Mouse (Mus musculus): ENCODE data around the gene Ptpn12. TPM values are rescaled to one million over a fixed set of nuclear protein-coding genes. Genes with fewer than 3 reads are reported as not detected.

Ptpn12 gene
- total RNA-seq, 1 experiment, result 21.3 TPM

- in situ Hi-C loops (cut with MboI; ENCODE audit: low sequenced_read_pairs in 2 of 2, unreplicated experiment in 2 of 2), result no loop called here
- DNase-seq (ENCODE audit: low read depth, low spot score), result no peak
Observed at GRCm38 (mm10) chr5:21034388-21034966, 21.2 kb downstream of the Ptpn12 start.

GRCm38 (mm10) chr5:21033382-21034056 lies 22.2 kb downstream of the Ptpn12 start:
- no peak overlapping the region for H3K4me3 ChIP-seq (ENCODE audit: insufficient read depth in 1 of 2, low read depth in 1 of 2, low read length in 2 of 2, poor library complexity in 1 of 2, severe bottlenecking in 1 of 2)
- H3K4me1 ChIP-seq (ENCODE audit: control insufficient read depth in 2 of 2, insufficient read depth in 2 of 2, low read length in 2 of 2, poor library complexity in 1 of 2), result no peaks in the 10 kb centered on the region; a peak in 2 of 4 replicates
- no peaks in the 10 kb centered on the region for H3K36me3 ChIP-seq (ENCODE audit: control insufficient read depth, insufficient read depth, low read length, poor library complexity, severe bottlenecking)
- in situ Hi-C loops (cut with MboI; ENCODE audit: low sequenced_read_pairs in 2 of 2, unreplicated experiment in 2 of 2), result no loop called here
- no peaks in the 10 kb centered on the region for H3K9me3 ChIP-seq (ENCODE audit: control insufficient read depth, insufficient read depth, low read depth, low read length)
- DNase-seq (ENCODE audit: low read depth, low spot score), result no peak
- H3K27ac ChIP-seq (ENCODE audit: insufficient read depth, low read depth, low read length, poor library complexity, severe bottlenecking), result no peak overlapping the region
- TF ChIP-seq CHD2 (IDR thresholded peaks at IDR 0.05; ENCODE audit: low read depth, low read length) (no peak), MAFK (IDR thresholded peaks at IDR 0.05; ENCODE audit: insufficient read depth, low read depth, low read length) (no peak), HCFC1 (IDR thresholded peaks at IDR 0.05; ENCODE audit: borderline replicate concordance, insufficient read depth, low read length) (no peak), ZC3H11A (IDR thresholded peaks at IDR 0.05; ENCODE audit: borderline replicate concordance, low read depth, low read length) (no peak), ZNF384 (IDR thresholded peaks at IDR 0.05; ENCODE audit: low read depth, low read length) (no peak)
- no peak overlapping the region for H3K9ac ChIP-seq (ENCODE audit: insufficient read depth, low read depth, low read length, poor library complexity, severe bottlenecking)

More at GRCm38 (mm10) chr5:21034388-21034966, 21.2 kb downstream of the Ptpn12 start:
- H3K27ac ChIP-seq (ENCODE audit: insufficient read depth, low read depth, low read length, poor library complexity, severe bottlenecking), result no peak overlapping the region
- no peak overlapping the region for H3K9ac ChIP-seq (ENCODE audit: insufficient read depth, low read depth, low read length, poor library complexity, severe bottlenecking)
- H3K36me3 ChIP-seq (ENCODE audit: control insufficient read depth, insufficient read depth, low read length, poor library complexity, severe bottlenecking), result no peaks in the 10 kb centered on the region
- TF ChIP-seq ZC3H11A (IDR thresholded peaks at IDR 0.05; ENCODE audit: borderline replicate concordance, low read depth, low read length) (no peak), ZNF384 (IDR thresholded peaks at IDR 0.05; ENCODE audit: low read depth, low read length) (no peak), CHD2 (IDR thresholded peaks at IDR 0.05; ENCODE audit: low read depth, low read length) (no peak), MAFK (IDR thresholded peaks at IDR 0.05; ENCODE audit: insufficient read depth, low read depth, low read length) (no peak), HCFC1 (IDR thresholded peaks at IDR 0.05; ENCODE audit: borderline replicate concordance, insufficient read depth, low read length) (no peak)
- no peaks in the 10 kb centered on the region for H3K9me3 ChIP-seq (ENCODE audit: control insufficient read depth, insufficient read depth, low read depth, low read length)
- no peaks in the 10 kb centered on the region; a peak in 2 of 4 replicates for H3K4me1 ChIP-seq (ENCODE audit: control insufficient read depth in 2 of 2, insufficient read depth in 2 of 2, low read length in 2 of 2, poor library complexity in 1 of 2)
- no peak overlapping the region for H3K4me3 ChIP-seq (ENCODE audit: insufficient read depth in 1 of 2, low read depth in 1 of 2, low read length in 2 of 2, poor library complexity in 1 of 2, severe bottlenecking in 1 of 2)

GRCm38 (mm10) chr5:21032626-21033025 lies 23.1 kb downstream of the Ptpn12 start:
- Histone ChIP-seq H3K36me3 (ENCODE audit: control insufficient read depth, insufficient read depth, low read length, poor library complexity, severe bottlenecking) (no peaks in the 10 kb centered on the region), H3K4me3 (ENCODE audit: insufficient read depth in 1 of 2, low read depth in 1 of 2, low read length in 2 of 2, poor library complexity in 1 of 2, severe bottlenecking in 1 of 2) (no peak overlapping the region), H3K4me1 (ENCODE audit: control insufficient read depth in 2 of 2, insufficient read depth in 2 of 2, low read length in 2 of 2, poor library complexity in 1 of 2) (no peaks in the 10 kb centered on the region; a peak in 1 of 4 replicates), H3K27ac (ENCODE audit: insufficient read depth, low read depth, low read length, poor library complexity, severe bottlenecking) (no peak overlapping the region), H3K9ac (ENCODE audit: insufficient read depth, low read depth, low read length, poor library complexity, severe bottlenecking) (no peak overlapping the region), H3K9me3 (ENCODE audit: control insufficient read depth, insufficient read depth, low read depth, low read length) (no peaks in the 10 kb centered on the region)
- no peak for DNase-seq (ENCODE audit: low read depth, low spot score)
- TF ChIP-seq HCFC1 (IDR thresholded peaks at IDR 0.05; ENCODE audit: borderline replicate concordance, insufficient read depth, low read length) (no peak), ZNF384 (IDR thresholded peaks at IDR 0.05; ENCODE audit: low read depth, low read length) (no peak), CHD2 (IDR thresholded peaks at IDR 0.05; ENCODE audit: low read depth, low read length) (no peak), MAFK (IDR thresholded peaks at IDR 0.05; ENCODE audit: insufficient read depth, low read depth, low read length) (no peak), ZC3H11A (IDR thresholded peaks at IDR 0.05; ENCODE audit: borderline replicate concordance, low read depth, low read length) (no peak)
- in situ Hi-C loops (cut with MboI; ENCODE audit: low sequenced_read_pairs in 2 of 2, unreplicated experiment in 2 of 2), result no loop called here

- Histone ChIP-seq H3K27ac (ENCODE audit: insufficient read depth, low read depth, low read length, poor library complexity, severe bottlenecking) (no peak overlapping the region), H3K9me3 (ENCODE audit: control insufficient read depth, insufficient read depth, low read depth, low read length) (no peaks in the 10 kb centered on the region), H3K36me3 (ENCODE audit: control insufficient read depth, insufficient read depth, low read length, poor library complexity, severe bottlenecking) (no peaks in the 10 kb centered on the region; the same call in none of the 2 replicates), H3K9ac (ENCODE audit: insufficient read depth, low read depth, low read length, poor library complexity, severe bottlenecking) (no peak overlapping the region), H3K4me3 (ENCODE audit: insufficient read depth in 1 of 2, low read depth in 1 of 2, low read length in 2 of 2, poor library complexity in 1 of 2, severe bottlenecking in 1 of 2) (no peak overlapping the region), H3K4me1 (ENCODE audit: control insufficient read depth in 2 of 2, insufficient read depth in 2 of 2, low read length in 2 of 2, poor library complexity in 1 of 2) (no peaks in the 10 kb centered on the region; a peak in 1 of 4 replicates)
- in situ Hi-C loops (cut with MboI; ENCODE audit: low sequenced_read_pairs in 2 of 2, unreplicated experiment in 2 of 2), result no loop called here
- TF ChIP-seq HCFC1 (IDR thresholded peaks at IDR 0.05; ENCODE audit: borderline replicate concordance, insufficient read depth, low read length) (no peak), MAFK (IDR thresholded peaks at IDR 0.05; ENCODE audit: insufficient read depth, low read depth, low read length) (no peak), ZNF384 (IDR thresholded peaks at IDR 0.05; ENCODE audit: low read depth, low read length) (no peak), ZC3H11A (IDR thresholded peaks at IDR 0.05; ENCODE audit: borderline replicate concordance, low read depth, low read length) (no peak), CHD2 (IDR thresholded peaks at IDR 0.05; ENCODE audit: low read depth, low read length) (no peak)
- no peak for DNase-seq (ENCODE audit: low read depth, low spot score)
Observed at GRCm38 (mm10) chr5:21030226-21030625, 25.5 kb downstream of the Ptpn12 start.

Data from ES-E14 (cell line).